24 mouse cellular contexts compared by ENCODE assay signal in the genomic region with DNA sequence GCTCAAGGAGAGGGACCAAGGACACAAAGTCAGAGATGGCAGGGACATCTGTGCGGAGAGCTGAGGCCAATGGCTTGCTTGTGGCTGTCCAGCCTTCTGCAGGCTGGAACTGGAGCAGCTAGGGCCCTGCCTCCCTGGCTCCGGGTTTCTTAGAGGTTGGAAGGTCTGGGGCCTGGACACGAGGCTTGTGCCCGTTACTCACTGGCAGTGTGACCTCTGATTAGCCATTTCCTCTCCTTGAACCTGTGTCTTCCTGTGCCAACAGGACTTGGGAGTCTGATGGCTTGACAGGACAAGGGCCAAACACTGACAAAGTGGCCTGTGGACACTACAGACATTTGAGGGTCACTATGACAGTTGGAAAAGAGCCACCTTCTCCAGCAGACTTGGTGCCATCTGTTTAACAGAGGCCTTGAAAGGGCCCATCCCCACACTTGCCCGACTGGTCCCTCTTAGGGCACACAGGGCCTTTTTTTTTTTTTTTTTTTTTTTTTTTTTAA. TPM values are rescaled to one million over a fixed set of nuclear protein-coding genes. Genes with fewer than 3 reads are reported as not detected.
DNase-seq lines count a peak whose midpoint lies in the region; ATAC-seq and TF ChIP-seq lines count a peak whose summit lies in the region.
"Had no signal": no experiment of that assay in that cellular context is flagged by ENCODE, and none has a peak within 500 bp of the region (broad histone marks: within the 10 kb centered on the region; RNA-seq: fewer than 3 reads in every experiment).

No protein-coding gene starts in this region.

- no peak for TF ChIP-seq POLR2A in myocyte (IDR thresholded peaks at IDR 0.05; ENCODE audit: insufficient read length, low read depth)

- H3K27me3 ChIP-seq in myocyte (ENCODE audit: control insufficient read depth, insufficient read depth, insufficient read length): peaks cover 67% of the 10 kb centered on the region

- no peak for ATAC-seq in activated CD4-positive, CD25-positive, alpha-beta regulatory T cell, adult 4 months
- ATAC-seq: CD4-positive, CD25-positive, alpha-beta regulatory T cell, adult 4 months; forebrain, embryonic 14.5 days; forebrain, postnatal 0 days; intestine, embryonic 15.5 days had no signal

- peak overlapping the region; percentile 32 for H3K4me2 ChIP-seq in myocyte (ENCODE audit: low read depth)
- H3K4me2 ChIP-seq: heart, embryonic 12.5 days; heart, embryonic 15.5 days; hindbrain, embryonic 12.5 days; hindbrain, embryonic 15.5 days; intestine, embryonic 15.5 days had no signal

- no peak overlapping the region for H3ac ChIP-seq in myocyte (ENCODE audit: control insufficient read depth, insufficient read length)

- no peak for TF ChIP-seq CTCF in left cerebral cortex, adult 2 months (IDR thresholded peaks at IDR 0.05)

- no peak for DNase-seq in left cerebral cortex, adult 2 months (ENCODE audit: extremely low spot score in 1 of 2, low spot score in 2 of 2)
- no peak for DNase-seq in left cerebral cortex, adult 18-20 months (ENCODE audit: low spot score in 2 of 2)
- DNase-seq in adrenal gland, adult 8-10 months: peak; percentile 87
- peak; percentile 41 for DNase-seq in adrenal gland, postnatal 25 days
- DNase-seq in right cerebral cortex, postnatal 36 days (ENCODE audit: low spot score in 2 of 2): no peak
- DNase-seq in heart, postnatal 4 days: no peak
- DNase-seq: cerebellum, adult 11 months; cerebellum, adult 9-11 months; forebrain, postnatal 0 days; gastrocnemius, postnatal 25 days; heart, adult 18-20 months; heart, postnatal 10 days; heart, postnatal 36 days; kidney, adult 11 months had no signal

- H3K36me3 ChIP-seq in myocyte (ENCODE audit: control insufficient read depth, insufficient read depth): no peaks in the 10 kb centered on the region
- H3K36me3 ChIP-seq: forebrain, embryonic 10.5 days; heart, embryonic 12.5 days; heart, embryonic 15.5 days; hindbrain, embryonic 12.5 days; hindbrain, embryonic 15.5 days; intestine, embryonic 15.5 days had no signal

- H3K27ac ChIP-seq in left cerebral cortex, adult 2 months: peak overlapping the region; percentile 81
- H3K27ac ChIP-seq: forebrain, embryonic 10.5 days; heart, embryonic 15.5 days; hindbrain, embryonic 12.5 days; hindbrain, embryonic 15.5 days; intestine, embryonic 15.5 days had no signal

- H3K79me2 ChIP-seq in myocyte (ENCODE audit: control insufficient read depth, insufficient read depth): no peaks in the 10 kb centered on the region

- intact Hi-C loops in left cerebral cortex, adult 2 months (cut with DNase I): loop anchor here (5.0 kb wide), 1 partner anchor 256 kb away; no protein-coding TSS in a partner anchor

- no peak overlapping the region for H3K4me3 ChIP-seq in left cerebral cortex, adult 2 months
- H3K4me3 ChIP-seq in myocyte: no peak overlapping the region
- H3K4me3 ChIP-seq: forebrain, embryonic 10.5 days; heart, embryonic 12.5 days; heart, embryonic 15.5 days; hindbrain, embryonic 12.5 days; hindbrain, embryonic 15.5 days; intestine, embryonic 15.5 days had no signal

TF ChIP-seq in myocyte, 11 proteins besides CTCF, POLR2A, EP300 and RAD21:
- TF ChIP-seq MYOG (IDR thresholded peaks at IDR 0.05; ENCODE audit: control insufficient read depth in 1 of 3, insufficient read depth in 1 of 3, insufficient read length in 2 of 3, low read depth in 2 of 3) (peak in 1 of 3 experiments; percentile 0), POLR2AphosphoS2 (IDR thresholded peaks at IDR 0.05; ENCODE audit: insufficient read length, low read depth) (no peak), MAX (IDR thresholded peaks at IDR 0.05; ENCODE audit: low read depth) (no peak), SRF (IDR thresholded peaks at IDR 0.05; ENCODE audit: control insufficient read depth, insufficient read length, low read depth) (no peak), USF1 (IDR thresholded peaks at IDR 0.05; ENCODE audit: low read depth) (no peak)

RNA-seq across cellular contexts. Expression of a gene that starts 10.6 kb away (rescaled TPM):
- total RNA-seq in left cerebral cortex, adult 2 months (2021): 100 to 1,000 TPM; 101 to 102 TPM
- total RNA-seq in left cerebral cortex, adult 18-20 months (2021): 100 to 1,000 TPM; 101 to 102 TPM
- 100 to 1,000 TPM; 140 to 159 (median 147) TPM for total RNA-seq in adrenal gland, adult 8-10 months (2022)
- total RNA-seq in adrenal gland, postnatal 25 days (2021): 140 and 156 TPM in 2 replicates
- polyA plus RNA-seq in myocyte (2012; fragmentation: generic; extraction: Trizol): 461 TPM
- polyA plus RNA-seq in activated CD4-positive, CD25-positive, alpha-beta regulatory T cell, adult 4 months (2017; shearing (Covaris generic)): 100 to 1,000 TPM; 169 to 182 TPM
- 100 to 1,000 TPM; 113 to 115 TPM for total RNA-seq in heart, postnatal 4 days (2021)

RNA-seq across cellular contexts. Expression of a gene that starts 24.7 kb away (rescaled TPM):
- total RNA-seq in left cerebral cortex, adult 2 months (2021): 10 to 100 TPM; 10.9 to 11.9 TPM
- 10 to 100 TPM; 10.6 to 14.0 TPM for total RNA-seq in left cerebral cortex, adult 18-20 months (2021)
- total RNA-seq in adrenal gland, adult 8-10 months (2022): 1 to 10 TPM; 4.2 to 9.3 (median 6.3) TPM
- total RNA-seq in adrenal gland, postnatal 25 days (2021): 2.7 and 4.2 TPM in 2 replicates
- 4.8 TPM for polyA plus RNA-seq in myocyte (2012; fragmentation: generic; extraction: Trizol)
- 1 to 10 TPM; 2.0 TPM for polyA plus RNA-seq in activated CD4-positive, CD25-positive, alpha-beta regulatory T cell, adult 4 months (2017; shearing (Covaris generic))
- total RNA-seq in heart, postnatal 4 days (2021): under 1 TPM; 0.18 to 0.29 TPM

RNA-seq across cellular contexts. Expression of a gene that starts 52.4 kb away (rescaled TPM):
- total RNA-seq in left cerebral cortex, adult 2 months (2021): 100 to 1,000 TPM; 139 to 143 TPM
- 100 to 1,000 TPM; 145 TPM for total RNA-seq in left cerebral cortex, adult 18-20 months (2021)
- 100 to 1,000 TPM; 548 to 745 (median 627) TPM for total RNA-seq in adrenal gland, adult 8-10 months (2022)
- total RNA-seq in adrenal gland, postnatal 25 days (2021): 483 and 599 TPM in 2 replicates
- polyA plus RNA-seq in myocyte (2012; fragmentation: generic; extraction: Trizol): 383 TPM
- polyA plus RNA-seq in activated CD4-positive, CD25-positive, alpha-beta regulatory T cell, adult 4 months (2017; shearing (Covaris generic)): 100 to 1,000 TPM; 219 to 245 TPM
- 100 to 1,000 TPM; 192 to 198 TPM for total RNA-seq in heart, postnatal 4 days (2021)

Comparison
In these comparisons a context has a peak if more than half of its experiments do, and no peak if none do; other contexts are left out.
1. DNase-seq: peak in adrenal gland, adult 8-10 months (single experiment) and adrenal gland, postnatal 25 days (single experiment); none in left cerebral cortex, adult 2 months (0 of 2), left cerebral cortex, adult 18-20 months (0 of 2), right cerebral cortex, postnatal 36 days (0 of 2) and heart, postnatal 4 days (single experiment).